Mouse (Mus musculus) megakaryocyte, embryonic 14.5 days (primary cell): Measurements from ENCODE around the gene Kif14.

Experiments
- FLI1 ChIP-seq: IDR thresholded peaks from 2 replicates; pipeline ENCODE4 v1.6.1; 2012; ENCODE audit warnings: low read length, inconsistent platforms, mixed read lengths
- GATA1 ChIP-seq: IDR thresholded peaks from 3 replicates; pipeline ENCODE4 v1.6.1; 2012; ENCODE audit warnings: mixed read lengths, low read length, inconsistent platforms, borderline replicate concordance

DNA sequence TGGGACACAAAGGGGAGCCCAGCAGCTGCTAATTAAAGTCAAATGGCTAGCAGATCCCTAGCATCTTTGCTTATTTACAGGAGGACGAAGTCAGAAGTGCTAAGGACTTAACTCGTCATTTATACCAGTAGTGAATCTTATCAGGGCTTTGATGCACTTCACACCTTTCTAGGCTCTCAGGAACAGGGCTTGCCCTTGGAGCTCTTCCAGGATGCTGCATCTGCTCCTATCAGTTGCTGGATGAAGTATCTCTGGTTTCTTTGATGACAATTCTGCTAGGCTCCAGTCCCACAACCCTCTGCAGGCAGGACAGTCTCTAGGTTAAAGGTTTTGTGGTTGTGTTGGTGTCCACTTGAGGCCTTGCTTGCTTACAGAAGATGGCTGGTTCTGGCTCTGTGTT is 26.1 kb downstream of the Kif14 start:
- TF ChIP-seq GATA1 (no peak), FLI1 (no peak)
